Mouse (Mus musculus) stomach, postnatal 0 days (tissue): ENCODE measurements around the gene Kcnab2.

Experiments
- CTCF ChIP-seq: IDR thresholded peaks from 2 replicates; pipeline ENCODE4 v1.5.1; 2016; ENCODE audit warnings: antibody characterized with exemption, low read depth, mild to moderate bottlenecking, moderate library complexity
- EP300 ChIP-seq: optimal IDR thresholded peaks from 2 replicates; pipeline ENCODE3; 2016; ENCODE audit warnings: antibody characterized with exemption

DNA sequence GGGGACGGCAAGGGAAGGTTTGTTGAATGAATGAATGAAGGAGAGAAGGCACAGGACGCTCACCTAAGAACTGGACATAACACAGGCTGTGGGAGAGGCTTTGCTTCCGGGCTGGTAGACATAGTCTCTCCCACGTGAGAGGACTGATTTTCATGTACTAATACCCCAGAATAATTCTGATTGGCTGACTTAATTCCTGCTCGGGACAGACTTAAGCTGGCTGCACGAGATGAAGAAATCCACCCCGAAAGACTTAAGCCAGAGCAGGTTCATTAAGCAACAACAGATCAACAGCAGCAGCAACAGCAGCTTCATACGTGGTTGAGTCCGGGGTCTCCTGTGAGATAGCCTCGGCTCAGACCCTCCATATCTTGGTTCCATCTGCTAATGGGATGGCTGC lies 10.4 kb upstream of the Kcnab2 start:
- TF ChIP-seq CTCF (no peak), EP300 (no peak)
